Mouse (Mus musculus) embryonic fibroblast, embryonic 13.5 days (primary cell): ENCODE results near the gene Gsg1l.

Source experiments
- CTCF ChIP-seq: IDR thresholded peaks from 2 replicates; pipeline ENCODE4 v1.5.1; 2011; ENCODE audit warnings: mild to moderate bottlenecking, control low read depth, low read length, moderate library complexity, borderline replicate concordance; ENCODE audit not compliant: insufficient read depth
- POLR2A ChIP-seq: IDR thresholded peaks from 2 replicates; pipeline ENCODE4 v1.6.1; 2011; ENCODE audit warnings: low read depth, mild to moderate bottlenecking, control low read depth, low read length, moderate library complexity

DNA sequence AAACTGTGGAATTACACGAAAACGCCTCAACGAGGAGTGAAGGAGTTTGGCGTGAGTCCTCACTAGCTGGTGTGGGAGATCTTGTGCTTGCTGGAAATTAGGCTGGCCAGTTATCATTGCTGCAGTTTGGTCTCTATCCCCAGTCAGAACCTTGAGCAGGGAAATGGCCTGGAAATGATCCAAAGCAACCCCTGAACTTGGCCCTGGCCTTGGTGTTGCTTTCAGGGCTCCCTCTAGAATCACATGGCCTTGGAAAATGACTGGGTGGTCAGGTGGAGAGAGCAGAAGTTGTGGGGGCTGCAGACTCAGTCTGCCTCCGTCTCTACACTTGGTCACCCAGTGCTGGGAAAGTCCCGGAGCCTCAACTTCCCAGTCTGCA is 210.0 kb downstream of the Gsg1l start:
- TF ChIP-seq CTCF = no peak
- TF ChIP-seq POLR2A = no peak
